Mouse (Mus musculus) midbrain, embryonic 14.5 days (tissue): ENCODE measurements around the gene Gins2. TPM values are rescaled to one million over a fixed set of nuclear protein-coding genes. Genes with fewer than 3 reads are reported as not detected.

ENCODE experiments used
- ATAC-seq: fragments of 200-750 bp; cut with Nextera tagmentation; 2 replicates; pipeline ENCODE4 v1.8.0; 2017; ENCODE audit warnings: moderate number of reproducible peaks, moderate library complexity; ENCODE audit not compliant: low FRiP score, low TSS enrichment
- DNase-seq: peaks from one replicate; pipeline ENCODE4 v3.0.0-alpha.2; 2015
- H3K27ac ChIP-seq: fragments of 300-500 bp; sonication (generic); replicated peaks from 2 replicates; pipeline ENCODE4 v1.5.1; 2014; ENCODE audit warnings: mild to moderate bottlenecking, low read depth, low read length, moderate library complexity
- H3K27me3 ChIP-seq: fragments of 300-500 bp; sonication (generic); 2 replicates; pipeline ENCODE4 v1.6.1; 2014; ENCODE audit warnings: low read length, control low read depth, mixed read lengths; ENCODE audit not compliant: control insufficient read depth, insufficient read depth
- H3K36me3 ChIP-seq: fragments of 300-500 bp; sonication (generic); 2 replicates; pipeline ENCODE4 v1.6.1; 2014; ENCODE audit warnings: low read length, control low read depth; ENCODE audit not compliant: control insufficient read depth, insufficient read depth
- H3K4me1 ChIP-seq: fragments of 300-500 bp; sonication (generic); 2 replicates; pipeline ENCODE4 v1.6.1; 2014; ENCODE audit warnings: mild to moderate bottlenecking, antibody characterized with exemption, low read length, control low read depth; ENCODE audit not compliant: control insufficient read depth, insufficient read depth
- H3K4me2 ChIP-seq: fragments of 300-500 bp; sonication (generic); 2 replicates; pipeline ENCODE4 v1.6.1; 2014; ENCODE audit warnings: mild to moderate bottlenecking, low read length, moderate library complexity
- H3K4me3 ChIP-seq: fragments of 300-500 bp; sonication (generic); replicated peaks from 2 replicates; pipeline ENCODE4 v1.5.1; 2014; ENCODE audit warnings: low read depth, low read length
- H3K9ac ChIP-seq: fragments of 300-500 bp; sonication (generic); replicated peaks from 2 replicates; pipeline ENCODE4 v1.6.1; 2014; ENCODE audit warnings: mild to moderate bottlenecking, low read length, moderate library complexity
- H3K9me3 ChIP-seq: fragments of 300-500 bp; sonication (generic); 2 replicates; pipeline ENCODE4 v1.6.1; 2016; ENCODE audit warnings: low read length, control low read depth, mixed read lengths; ENCODE audit not compliant: control insufficient read depth
- WGBS: fragments of 180-500 bp; shearing (Covaris S2); extraction: QIAGEN DNeasy Blood & Tissue Kit; methylation state at CpG from one replicate; pipeline ENCODE4 v1.1.7; 2014; 5-methylcytosine and 5-hydroxymethylcytosine counted together
- polyA plus RNA-seq: library from polyadenylated mRNA; unstranded; fragments of >200 nt; fragmentation: Nextera tagmentation; extraction: Ambion mirVana; gene quantifications from 2 replicates; pipeline ENCODE4 v1.2.1, GENCODE M21; 2014

Gins2 gene
- polyA plus RNA-seq, 1 experiment from 2014 or later, result 23.7 TPM

GRCm38 (mm10) chr8:120550937-120551676, 38.0 kb downstream of the Gins2 start:
- 71% methylated on average over 11 of the region's 11 CpGs for WGBS
- H3K4me2 ChIP-seq, result peak overlapping the region; percentile 3; the same call in 1 of the 2 replicates
- DNase-seq, result peak; percentile 34
- no peak overlapping the region for H3K9ac ChIP-seq
- no peak overlapping the region for H3K4me3 ChIP-seq
- no peaks in the 10 kb centered on the region for H3K27me3 ChIP-seq
- peak; percentile 15; the same call in 1 of the 2 replicates for ATAC-seq
- peak overlapping the region; percentile 92 for H3K27ac ChIP-seq
- H3K4me1 ChIP-seq, result peaks cover 81% of the 10 kb centered on the region
- H3K9me3 ChIP-seq, result no peaks in the 10 kb centered on the region
- peaks cover 9% of the 10 kb centered on the region; the same call in 1 of the 2 replicates for H3K36me3 ChIP-seq

- WGBS, result 17% methylated on average over 12 of the region's 12 CpGs
- no peak overlapping the region for H3K4me3 ChIP-seq
- peak overlapping the region; percentile 92 for H3K27ac ChIP-seq
- DNase-seq (no peak), ATAC-seq (no peak)
- peaks cover 9% of the 10 kb centered on the region; the same call in 1 of the 2 replicates for H3K36me3 ChIP-seq
- peak overlapping the region; percentile 49 for H3K4me2 ChIP-seq
- no peaks in the 10 kb centered on the region for H3K9me3 ChIP-seq
- no peaks in the 10 kb centered on the region for H3K27me3 ChIP-seq
- H3K9ac ChIP-seq, result no peak overlapping the region; the same call in 1 of the 2 replicates
- H3K4me1 ChIP-seq, result peaks cover 79% of the 10 kb centered on the region
Observed at GRCm38 (mm10) chr8:120550430-120550829, 38.7 kb downstream of the Gins2 start.

- peak overlapping the region; percentile 49 for H3K4me2 ChIP-seq
- 9% methylated on average over 11 of the region's 11 CpGs for WGBS
- DNase-seq, result peak; percentile 64
- H3K9ac ChIP-seq, result peak overlapping the region; percentile 50
- peaks cover 78% of the 10 kb centered on the region for H3K4me1 ChIP-seq
- H3K36me3 ChIP-seq, result peaks cover 9% of the 10 kb centered on the region; the same call in 1 of the 2 replicates
- ATAC-seq, result peak; percentile 51; the same call in 1 of the 2 replicates
- no peak overlapping the region for H3K4me3 ChIP-seq
- H3K27ac ChIP-seq, result peak overlapping the region; percentile 92
- H3K27me3 ChIP-seq, result no peaks in the 10 kb centered on the region
- H3K9me3 ChIP-seq, result no peaks in the 10 kb centered on the region
Observed at GRCm38 (mm10) chr8:120549922-120550321, 39.2 kb downstream of the Gins2 start.

GRCm38 (mm10) chr8:120549321-120549921, 39.7 kb downstream of the Gins2 start:
- no peaks in the 10 kb centered on the region for H3K9me3 ChIP-seq
- H3K4me3 ChIP-seq, result peak overlapping the region; percentile 15
- DNase-seq (peak; percentile 82), ATAC-seq (peak; percentile 29; the same call in 1 of the 2 replicates)
- peak overlapping the region; percentile 49 for H3K4me2 ChIP-seq
- WGBS, result 3% methylated on average over 25 of the region's 25 CpGs
- peak overlapping the region; percentile 92 for H3K27ac ChIP-seq
- no peaks in the 10 kb centered on the region for H3K27me3 ChIP-seq
- H3K4me1 ChIP-seq, result peaks cover 78% of the 10 kb centered on the region
- H3K9ac ChIP-seq, result peak overlapping the region; percentile 50
- peaks cover 7% of the 10 kb centered on the region; the same call in 1 of the 2 replicates for H3K36me3 ChIP-seq

GRCm38 (mm10) chr8:120548313-120548761, 40.8 kb downstream of the Gins2 start:
- 31% methylated on average over 16 of the region's 16 CpGs for WGBS
- ATAC-seq (peak; percentile 15; the same call in 1 of the 2 replicates), DNase-seq (peak; percentile 62)
- Histone ChIP-seq H3K27ac (peak overlapping the region; percentile 70), H3K27me3 (no peaks in the 10 kb centered on the region), H3K4me2 (peak overlapping the region; percentile 49), H3K36me3 (no peaks in the 10 kb centered on the region), H3K4me3 (no peak overlapping the region), H3K9ac (no peak overlapping the region; the same call in 1 of the 2 replicates), H3K9me3 (no peaks in the 10 kb centered on the region), H3K4me1 (peaks cover 80% of the 10 kb centered on the region)

- Histone ChIP-seq H3K36me3 (no peaks in the 10 kb centered on the region), H3K4me3 (no peak overlapping the region), H3K9me3 (no peaks in the 10 kb centered on the region), H3K4me2 (no peak overlapping the region), H3K9ac (0 out of 2 replicates have a peak overlapping the region, but pooled peaks have one; percentile 1), H3K27me3 (no peaks in the 10 kb centered on the region), H3K4me1 (peaks cover 85% of the 10 kb centered on the region), H3K27ac (peak overlapping the region; percentile 70; the same call in 1 of the 2 replicates)
- no peak for DNase-seq
- 73% methylated on average over 9 of the region's 9 CpGs for WGBS
- no peak for ATAC-seq
Observed at GRCm38 (mm10) chr8:120547562-120547961, 41.5 kb downstream of the Gins2 start.

GRCm38 (mm10) chr8:120544155-120544554, 44.9 kb downstream of the Gins2 start:
- Histone ChIP-seq H3K36me3 (no peaks in the 10 kb centered on the region), H3K9me3 (no peaks in the 10 kb centered on the region), H3K27me3 (no peaks in the 10 kb centered on the region), H3K9ac (no peak overlapping the region), H3K27ac (no peak overlapping the region), H3K4me2 (no peak overlapping the region), H3K4me3 (no peak overlapping the region), H3K4me1 (peaks cover 73% of the 10 kb centered on the region)
- ATAC-seq, result no peak
- WGBS, result 85% methylated on average over 5 of the region's 5 CpGs
- no peak for DNase-seq

- DNase-seq (peak; percentile 52), ATAC-seq (no peak)
- H3K36me3 ChIP-seq, result no peaks in the 10 kb centered on the region
- 57% methylated on average over 8 of the region's 8 CpGs for WGBS
- H3K9me3 ChIP-seq, result no peaks in the 10 kb centered on the region
- H3K27me3 ChIP-seq, result no peaks in the 10 kb centered on the region
- no peak overlapping the region for H3K9ac ChIP-seq
- H3K4me2 ChIP-seq, result peak overlapping the region; percentile 21
- peaks cover 73% of the 10 kb centered on the region for H3K4me1 ChIP-seq
- H3K27ac ChIP-seq, result no peak overlapping the region
- H3K4me3 ChIP-seq, result no peak overlapping the region
Observed at GRCm38 (mm10) chr8:120543416-120544055, 45.6 kb downstream of the Gins2 start.
